Comparison of ENCODE assay signal across 9 mouse cellular contexts in genomic region chr11:120538955-120539284, GRCm38 (mm10). TPM values are rescaled to one million over a fixed set of nuclear protein-coding genes. Genes with fewer than 3 reads are reported as not detected.
A peak's percentile ranks its signal among the peaks of the same experiment; 100 is the strongest.
DNase-seq lines count a peak whose midpoint lies in the region; ATAC-seq and TF ChIP-seq lines count a peak whose summit lies in the region.
"Had no signal": no experiment of that assay in that cellular context is flagged by ENCODE, and none has a peak within 500 bp of the region (broad histone marks: within the 10 kb centered on the region; RNA-seq: fewer than 3 reads in every experiment).

No protein-coding gene starts in this region.

- no peak overlapping the region for H3K4me3 ChIP-seq in lung, embryonic 14.5 days (ENCODE audit: low read depth, low read length)
- H3K4me3 ChIP-seq in hindbrain, embryonic 13.5 days: no peak overlapping the region
- no peak overlapping the region for H3K4me3 ChIP-seq in liver, embryonic 15.5 days (replicated peaks)
- no peak overlapping the region for H3K4me3 ChIP-seq in stomach, embryonic 16.5 days (replicated peaks; ENCODE audit: low read length)
- H3K4me3 ChIP-seq in thymus, adult 2 months (ENCODE audit: control insufficient read depth, insufficient read depth, low read length): no peak overlapping the region
- H3K4me3 ChIP-seq: neural tube, embryonic 12.5 days had no signal

- TF ChIP-seq POLR2A in thymus, adult 2 months (IDR thresholded peaks at IDR 0.05; ENCODE audit: control insufficient read depth, extremely low read depth, insufficient read depth, low read length, poor library complexity): no peak

- H3K4me1 ChIP-seq in lung, embryonic 14.5 days (ENCODE audit: insufficient read depth): peaks cover 6% of the 10 kb centered on the region
- peaks cover 22% of the 10 kb centered on the region for H3K4me1 ChIP-seq in hindbrain, embryonic 13.5 days (replicated peaks)
- H3K4me1 ChIP-seq in liver, embryonic 15.5 days (replicated peaks): peaks cover 19% of the 10 kb centered on the region
- H3K4me1 ChIP-seq in stomach, embryonic 16.5 days (ENCODE audit: control insufficient read depth, insufficient read depth, low read length): peaks cover 25% of the 10 kb centered on the region
- H3K4me1 ChIP-seq in thymus, adult 2 months (replicated peaks; ENCODE audit: control insufficient read depth, insufficient read depth, low read length): peaks cover 7% of the 10 kb centered on the region

- H3K9me3 ChIP-seq in lung, embryonic 14.5 days (ENCODE audit: low read depth, low read length): no peaks in the 10 kb centered on the region
- H3K9me3 ChIP-seq in hindbrain, embryonic 13.5 days: no peaks in the 10 kb centered on the region
- H3K9me3 ChIP-seq in liver, embryonic 15.5 days (replicated peaks): no peaks in the 10 kb centered on the region
- no peaks in the 10 kb centered on the region for H3K9me3 ChIP-seq in stomach, embryonic 16.5 days (replicated peaks; ENCODE audit: control insufficient read depth, low read length)
- H3K9me3 ChIP-seq: neural tube, embryonic 12.5 days had no signal

- no peak for DNase-seq in lung, embryonic 14.5 days
- no peak for DNase-seq in lung, postnatal 10 days
- DNase-seq in thymus, adult 2 months: no peak
- DNase-seq in layer of hippocampus, postnatal 14 days (ENCODE audit: low spot score in 2 of 2): no peak

- no peak for TF ChIP-seq CTCF in lung, embryonic 14.5 days (IDR thresholded peaks at IDR 0.05; ENCODE audit: low read depth)
- no peak for TF ChIP-seq CTCF in thymus, adult 2 months (IDR thresholded peaks at IDR 0.05; ENCODE audit: borderline replicate concordance, control insufficient read depth, extremely low read depth, insufficient read depth, low read length, poor library complexity)

- H3K27ac ChIP-seq in lung, embryonic 14.5 days (ENCODE audit: low read depth): peak overlapping the region; percentile 60
- H3K27ac ChIP-seq in hindbrain, embryonic 13.5 days: peak overlapping the region; percentile 84
- peak overlapping the region; percentile 29; the same call in 1 of the 2 replicates for H3K27ac ChIP-seq in liver, embryonic 15.5 days (replicated peaks)
- H3K27ac ChIP-seq in stomach, embryonic 16.5 days (ENCODE audit: low read length): peak overlapping the region; percentile 77
- no peak overlapping the region for H3K27ac ChIP-seq in thymus, adult 2 months (ENCODE audit: control insufficient read depth, insufficient read depth, low read length)
- H3K27ac ChIP-seq: neural tube, embryonic 12.5 days had no signal

- no peak; the same call in 1 of the 2 replicates for ATAC-seq in lung, embryonic 14.5 days (ENCODE audit: insufficient read depth)
- ATAC-seq in hindbrain, embryonic 13.5 days (ENCODE audit: low FRiP score): no peak
- ATAC-seq in liver, embryonic 15.5 days (ENCODE audit: insufficient read depth): 0 out of 2 replicates have a peak, but pooled peaks have one; percentile 2
- ATAC-seq in stomach, embryonic 16.5 days (ENCODE audit: insufficient read depth, low FRiP score): no peak

- WGBS in lung, embryonic 14.5 days: 41% methylated on average over 8 of the region's 8 CpGs
- WGBS in hindbrain, embryonic 13.5 days: 57% methylated on average over 8 of the region's 8 CpGs
- WGBS in liver, embryonic 15.5 days (ENCODE audit: insufficient replicate concordance): 21% methylated on average over 8 of the region's 8 CpGs
- 44% methylated on average over 8 of the region's 8 CpGs for WGBS in stomach, embryonic 16.5 days
- 15% methylated on average over 8 of the region's 8 CpGs for WGBS in thymus, adult 2 months

- H3K27me3 ChIP-seq in lung, embryonic 14.5 days (ENCODE audit: insufficient read depth, low read length): no peaks in the 10 kb centered on the region
- H3K27me3 ChIP-seq in hindbrain, embryonic 13.5 days: peaks cover 24% of the 10 kb centered on the region
- peaks cover 13% of the 10 kb centered on the region for H3K27me3 ChIP-seq in liver, embryonic 15.5 days
- H3K27me3 ChIP-seq in stomach, embryonic 16.5 days (ENCODE audit: control insufficient read depth, insufficient read depth, low read length): no peaks in the 10 kb centered on the region
- H3K27me3 ChIP-seq in thymus, adult 2 months (ENCODE audit: control insufficient read depth, insufficient read depth, low read length): no peaks in the 10 kb centered on the region

- peaks cover 24% of the 10 kb centered on the region for H3K36me3 ChIP-seq in lung, embryonic 14.5 days (ENCODE audit: insufficient read depth)
- H3K36me3 ChIP-seq in hindbrain, embryonic 13.5 days: peaks cover 28% of the 10 kb centered on the region
- peaks cover 17% of the 10 kb centered on the region; the same call in 1 of the 2 replicates for H3K36me3 ChIP-seq in liver, embryonic 15.5 days (replicated peaks)
- H3K36me3 ChIP-seq in stomach, embryonic 16.5 days (ENCODE audit: control insufficient read depth, insufficient read depth, low read length): no peaks in the 10 kb centered on the region; the same call in 1 of the 2 replicates
- H3K36me3 ChIP-seq in thymus, adult 2 months (ENCODE audit: control insufficient read depth, insufficient read depth, low read length): peaks cover 9% of the 10 kb centered on the region; the same call in 1 of the 2 replicates

- H3K4me2 ChIP-seq in lung, embryonic 14.5 days: no peak overlapping the region
- H3K4me2 ChIP-seq in hindbrain, embryonic 13.5 days: no peak overlapping the region
- H3K4me2 ChIP-seq in liver, embryonic 15.5 days: no peak overlapping the region
- no peak overlapping the region for H3K4me2 ChIP-seq in stomach, embryonic 16.5 days (ENCODE audit: low read depth, low read length)
- H3K4me2 ChIP-seq: neural tube, embryonic 12.5 days had no signal

- H3K9ac ChIP-seq in lung, embryonic 14.5 days: 0 out of 2 replicates have a peak overlapping the region, but pooled peaks have one; percentile 13
- H3K9ac ChIP-seq in hindbrain, embryonic 13.5 days: peak overlapping the region; percentile 57
- H3K9ac ChIP-seq in liver, embryonic 15.5 days: no peak overlapping the region
- H3K9ac ChIP-seq in stomach, embryonic 16.5 days (ENCODE audit: low read length): peak overlapping the region; percentile 47
- H3K9ac ChIP-seq: neural tube, embryonic 12.5 days had no signal

RNA-seq across cellular contexts. Expression of gene Gcgr, which starts 8.4 kb away (rescaled TPM):
- 0.59 and 1.4 TPM in 2 replicates for polyA plus RNA-seq in lung, embryonic 14.5 days (2014; fragmentation: Nextera tagmentation; extraction: Ambion mirVana)
- polyA plus RNA-seq in hindbrain, embryonic 13.5 days (2015; fragmentation: Nextera tagmentation; extraction: Ambion mirVana): 0.19 and 0.30 TPM in 2 replicates
- 16.9 and 20.5 TPM in 2 replicates for polyA plus RNA-seq in liver, embryonic 15.5 days (2015; fragmentation: Nextera tagmentation; extraction: Ambion mirVana)
- 2.2 and 3.0 TPM in 2 replicates for polyA plus RNA-seq in stomach, embryonic 16.5 days (2015; fragmentation: Nextera tagmentation; extraction: Ambion mirVana)
- polyA plus RNA-seq in thymus, adult 2 months (2012; rRNA removed): 1.0 TPM in 2 replicates
- under 1 TPM; 0.28 to 0.36 TPM for total RNA-seq in layer of hippocampus, postnatal 14 days (2021)

RNA-seq across cellular contexts. Expression of gene Mcrip1, which starts 10.6 kb away (rescaled TPM):
- polyA plus RNA-seq in lung, embryonic 14.5 days (2014; fragmentation: Nextera tagmentation; extraction: Ambion mirVana): 226 and 229 TPM in 2 replicates
- polyA plus RNA-seq in hindbrain, embryonic 13.5 days (2015; fragmentation: Nextera tagmentation; extraction: Ambion mirVana): 234 and 241 TPM in 2 replicates
- 41.8 and 47.6 TPM in 2 replicates for polyA plus RNA-seq in liver, embryonic 15.5 days (2015; fragmentation: Nextera tagmentation; extraction: Ambion mirVana)
- 152 and 171 TPM in 2 replicates for polyA plus RNA-seq in stomach, embryonic 16.5 days (2015; fragmentation: Nextera tagmentation; extraction: Ambion mirVana)
- polyA plus RNA-seq in thymus, adult 2 months (2012; rRNA removed): 167 and 191 TPM in 2 replicates
- total RNA-seq in layer of hippocampus, postnatal 14 days (2021): 10 to 100 TPM; 86.1 to 89.0 TPM

RNA-seq across cellular contexts. Expression of gene Ppp1r27, which starts 12.0 kb away (rescaled TPM):
- not detected in 2 replicates for polyA plus RNA-seq in lung, embryonic 14.5 days (2014; fragmentation: Nextera tagmentation; extraction: Ambion mirVana)
- not detected in 2 replicates for polyA plus RNA-seq in hindbrain, embryonic 13.5 days (2015; fragmentation: Nextera tagmentation; extraction: Ambion mirVana)
- 0.36 and 0.38 TPM in 2 replicates for polyA plus RNA-seq in liver, embryonic 15.5 days (2015; fragmentation: Nextera tagmentation; extraction: Ambion mirVana)
- polyA plus RNA-seq in stomach, embryonic 16.5 days (2015; fragmentation: Nextera tagmentation; extraction: Ambion mirVana): 2.9 TPM in 1 of 2 replicates, not detected in the other
- polyA plus RNA-seq in thymus, adult 2 months (2012; rRNA removed): 5.0 and 6.4 TPM in 2 replicates
- not detected for total RNA-seq in layer of hippocampus, postnatal 14 days (2021)
- total RNA-seq: left cerebral cortex, adult 18-20 months had no signal
- polyA plus RNA-seq: neural tube, embryonic 12.5 days had no signal

RNA-seq across cellular contexts. Expression of gene P4hb, which starts 34.1 kb away (rescaled TPM):
- 872 and 897 TPM in 2 replicates for polyA plus RNA-seq in lung, embryonic 14.5 days (2014; fragmentation: Nextera tagmentation; extraction: Ambion mirVana)
- polyA plus RNA-seq in hindbrain, embryonic 13.5 days (2015; fragmentation: Nextera tagmentation; extraction: Ambion mirVana): 289 and 294 TPM in 2 replicates
- 635 and 803 TPM in 2 replicates for polyA plus RNA-seq in liver, embryonic 15.5 days (2015; fragmentation: Nextera tagmentation; extraction: Ambion mirVana)
- 1,026 and 1,183 TPM in 2 replicates for polyA plus RNA-seq in stomach, embryonic 16.5 days (2015; fragmentation: Nextera tagmentation; extraction: Ambion mirVana)
- polyA plus RNA-seq in thymus, adult 2 months (2012; rRNA removed): 125 and 139 TPM in 2 replicates
- 100 to 1,000 TPM; 142 to 157 TPM for total RNA-seq in layer of hippocampus, postnatal 14 days (2021)

RNA-seq across cellular contexts. Expression of gene Arhgdia, which starts 42.5 kb away (rescaled TPM):
- 717 and 734 TPM in 2 replicates for polyA plus RNA-seq in lung, embryonic 14.5 days (2014; fragmentation: Nextera tagmentation; extraction: Ambion mirVana)
- polyA plus RNA-seq in hindbrain, embryonic 13.5 days (2015; fragmentation: Nextera tagmentation; extraction: Ambion mirVana): 471 and 481 TPM in 2 replicates
- polyA plus RNA-seq in liver, embryonic 15.5 days (2015; fragmentation: Nextera tagmentation; extraction: Ambion mirVana): 222 and 238 TPM in 2 replicates
- polyA plus RNA-seq in stomach, embryonic 16.5 days (2015; fragmentation: Nextera tagmentation; extraction: Ambion mirVana): 543 and 584 TPM in 2 replicates
- 1,184 and 1,219 TPM in 2 replicates for polyA plus RNA-seq in thymus, adult 2 months (2012; rRNA removed)
- 100 to 1,000 TPM; 366 to 384 TPM for total RNA-seq in layer of hippocampus, postnatal 14 days (2021)
